Mouse (Mus musculus) midbrain, embryonic 11.5 days (tissue): ENCODE measurements at regions not wholly inside any gene's neighbourhood (a gene's known extent, or its start where the extent isn't known, plus 50 kb on each side); places are given as distances from the start of the nearest gene placed in this dataset.

Experiments used
- ATAC-seq: fragments of 200-750 bp; cut with Nextera tagmentation; 2 replicates; pipeline ENCODE4 v1.8.0; 2017; ENCODE audit warnings: moderate TSS enrichment, moderate library complexity; ENCODE audit not compliant: low FRiP score
- DNase-seq: peaks from one replicate; pipeline ENCODE4 v3.0.0; 2015; ENCODE audit warnings: low spot score; ENCODE audit errors: missing footprints
- H3K27ac ChIP-seq: fragments of 300-500 bp; sonication (generic); 2 replicates; pipeline ENCODE4 v1.5.1; 2014; ENCODE audit warnings: low read depth, low read length
- H3K27me3 ChIP-seq: fragments of 300-500 bp; sonication (generic); 2 replicates; pipeline ENCODE4 v1.6.1; 2014; ENCODE audit warnings: mild to moderate bottlenecking, low read length, moderate library complexity, mixed read lengths; ENCODE audit not compliant: control insufficient read depth, insufficient read depth
- H3K36me3 ChIP-seq: fragments of 300-500 bp; sonication (generic); 2 replicates; pipeline ENCODE4 v1.6.1; 2014; ENCODE audit warnings: mild to moderate bottlenecking, low read length, moderate library complexity, mixed read lengths; ENCODE audit not compliant: control insufficient read depth, insufficient read depth
- H3K4me1 ChIP-seq: fragments of 300-500 bp; sonication (generic); 2 replicates; pipeline ENCODE4 v1.6.1; 2014; ENCODE audit warnings: low read length; ENCODE audit not compliant: control insufficient read depth, insufficient read depth
- H3K4me2 ChIP-seq: fragments of 300-500 bp; sonication (generic); 2 replicates; pipeline ENCODE4 v1.6.1; 2014; ENCODE audit warnings: mild to moderate bottlenecking, moderate library complexity
- H3K4me3 ChIP-seq: fragments of 300-500 bp; sonication (generic); 2 replicates; pipeline ENCODE4 v1.5.1; 2014; ENCODE audit warnings: low read depth, low read length
- H3K9ac ChIP-seq: fragments of 300-500 bp; sonication (generic); 2 replicates; pipeline ENCODE4 v1.6.1; 2014; ENCODE audit warnings: low read length
- H3K9me3 ChIP-seq: fragments of 300-500 bp; sonication (generic); 2 replicates; pipeline ENCODE4 v1.6.1; 2016; ENCODE audit warnings: low read length; ENCODE audit not compliant: control insufficient read depth
- WGBS: fragments of 180-500 bp; shearing (Covaris S2); extraction: QIAGEN DNeasy Blood & Tissue Kit; methylation state at CpG from one replicate; pipeline ENCODE4 v1.1.7; 2014; 5-methylcytosine and 5-hydroxymethylcytosine counted together

DNA sequence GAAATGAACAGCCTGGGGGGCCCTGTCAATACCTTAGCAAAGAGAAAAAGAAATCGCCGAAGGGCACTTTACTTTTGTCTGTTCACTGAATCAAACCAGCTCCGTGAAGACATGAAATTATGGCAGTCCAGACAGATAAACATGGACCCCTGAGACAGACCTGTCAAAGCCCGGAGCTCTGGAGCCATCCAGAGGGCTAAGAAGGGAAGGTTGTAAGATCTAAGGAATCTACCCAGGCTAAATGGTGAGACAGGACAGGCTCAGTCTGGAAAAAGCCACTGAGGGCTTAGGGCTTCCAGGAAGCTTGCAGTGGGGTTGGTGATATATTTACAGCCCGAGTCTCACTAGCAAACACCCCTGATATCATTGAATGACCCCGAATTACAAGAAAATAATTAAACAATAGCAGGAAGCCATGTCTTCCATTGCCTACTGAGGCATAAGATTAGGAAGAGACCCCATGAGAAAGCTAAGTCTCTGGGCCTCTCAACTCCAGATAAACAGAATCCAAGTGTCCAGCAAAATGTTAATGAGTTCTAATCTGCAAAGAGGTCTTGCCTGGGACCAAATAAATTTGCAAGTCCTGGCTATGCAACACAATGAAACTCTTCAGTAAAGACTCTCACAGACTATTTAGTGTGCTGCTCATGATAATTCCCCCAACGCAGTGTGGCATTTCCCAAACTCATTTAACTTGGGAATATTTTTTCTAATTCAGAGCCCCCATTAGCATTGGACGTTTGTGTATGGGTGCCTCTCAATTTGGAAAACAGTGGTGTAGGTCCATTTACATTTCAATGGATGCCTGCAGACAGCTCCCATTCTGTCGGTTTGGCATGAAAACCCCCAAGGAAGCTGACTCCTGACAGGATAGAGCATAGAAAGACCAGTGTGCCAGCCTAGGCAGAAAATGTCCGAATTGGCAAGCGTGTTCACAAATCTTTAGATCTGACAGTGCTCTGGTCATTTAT lies 89.8 kb downstream of the Pabpc6 start:
- H3K27ac ChIP-seq, result peak overlapping the region; percentile 82
- peak overlapping the region; percentile 13; the same call in 1 of the 2 replicates for H3K4me2 ChIP-seq
- 12% methylated on average over 11 of the region's 11 CpGs for WGBS
- peak; percentile 94 for DNase-seq
- no peaks in the 10 kb centered on the region for H3K27me3 ChIP-seq
- no peaks in the 10 kb centered on the region for H3K9me3 ChIP-seq
- no peak overlapping the region for H3K4me3 ChIP-seq
- no peak overlapping the region for H3K9ac ChIP-seq
- peak; percentile 93 for ATAC-seq
- peaks cover 15% of the 10 kb centered on the region for H3K4me1 ChIP-seq
- no peaks in the 10 kb centered on the region for H3K36me3 ChIP-seq

DNA sequence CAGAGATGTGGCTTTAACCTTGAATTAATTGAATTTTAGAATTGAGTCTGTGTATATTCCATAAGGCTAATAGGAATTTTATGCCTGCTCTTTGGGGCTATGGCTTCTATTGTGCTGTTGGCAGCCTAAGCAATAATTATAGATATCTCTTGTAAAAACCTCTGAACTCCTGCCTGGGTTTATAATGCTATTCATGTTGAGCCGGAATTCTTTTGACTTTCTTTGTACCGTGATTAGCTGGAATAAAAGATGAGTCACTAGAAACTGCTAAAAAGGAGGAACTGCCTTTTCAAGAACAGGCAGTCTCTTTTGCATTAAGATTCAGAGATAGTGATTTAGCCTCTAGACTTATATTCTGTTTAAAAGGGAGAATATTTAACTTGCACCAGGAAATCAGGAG lies 71.4 kb downstream of the Pabpc6 start:
- ATAC-seq, result no peak
- Histone ChIP-seq H3K36me3 (no peaks in the 10 kb centered on the region), H3K4me2 (no peak overlapping the region), H3K9me3 (no peaks in the 10 kb centered on the region), H3K4me3 (no peak overlapping the region), H3K4me1 (no peaks in the 10 kb centered on the region), H3K9ac (no peak overlapping the region), H3K27me3 (no peaks in the 10 kb centered on the region), H3K27ac (no peak overlapping the region)
- no peak for DNase-seq
- 38% methylated on average over 2 of the region's 2 CpGs for WGBS

DNA sequence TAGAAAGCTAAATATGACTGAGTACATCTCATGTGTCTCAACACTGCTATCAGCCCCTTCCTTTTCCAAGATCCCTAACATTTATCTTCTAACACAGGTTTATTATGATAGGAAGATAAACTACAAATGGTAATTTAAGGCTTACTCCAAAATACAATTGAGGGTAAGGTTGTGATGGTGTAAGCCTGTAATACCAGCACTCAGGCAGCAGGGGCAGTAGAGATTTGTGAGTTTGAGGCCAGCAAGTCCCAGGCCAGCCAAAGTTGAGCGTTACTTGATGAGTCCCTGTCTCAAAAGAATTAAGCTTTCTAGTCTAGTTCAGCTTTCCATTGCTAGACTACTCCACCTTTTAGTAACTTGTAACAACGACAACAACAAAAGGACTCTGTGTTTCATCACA lies 69.1 kb downstream of the Pabpc6 start:
- ATAC-seq, result no peak
- H3K36me3 ChIP-seq, result no peaks in the 10 kb centered on the region

More for the DNA sequence above, 69.1 kb downstream of the Pabpc6 start:
- Histone ChIP-seq H3K27me3 (no peaks in the 10 kb centered on the region), H3K4me3 (no peak overlapping the region), H3K4me1 (no peaks in the 10 kb centered on the region), H3K27ac (no peak overlapping the region), H3K4me2 (no peak overlapping the region), H3K9ac (no peak overlapping the region), H3K9me3 (no peaks in the 10 kb centered on the region)
- DNase-seq, result no peak
- WGBS, result 82% methylated on average over 2 of the region's 2 CpGs
